Mouse (Mus musculus) C2C12 (cell line): ENCODE results near the gene Dgkd.

ENCODE experiments used
- CTCF ChIP-seq: IDR thresholded peaks from one replicate; pipeline ENCODE4 v1.5.1; 2011; ENCODE audit not compliant: control insufficient read depth, insufficient read depth, insufficient read length
- FOSL1 ChIP-seq: IDR thresholded peaks from one replicate; pipeline ENCODE4 v1.8.0; 2011; ENCODE audit warnings: mild to moderate bottlenecking, low read length; ENCODE audit not compliant: poor library complexity, insufficient read depth, severe bottlenecking
- MAX ChIP-seq: IDR thresholded peaks from one replicate; pipeline ENCODE4 v1.6.1; 2011; ENCODE audit warnings: mild to moderate bottlenecking, control low read depth
- USF1 ChIP-seq: IDR thresholded peaks from one replicate; pipeline ENCODE4 v1.6.1; 2011; ENCODE audit warnings: low read depth, mild to moderate bottlenecking, control low read depth, moderate library complexity

DNA sequence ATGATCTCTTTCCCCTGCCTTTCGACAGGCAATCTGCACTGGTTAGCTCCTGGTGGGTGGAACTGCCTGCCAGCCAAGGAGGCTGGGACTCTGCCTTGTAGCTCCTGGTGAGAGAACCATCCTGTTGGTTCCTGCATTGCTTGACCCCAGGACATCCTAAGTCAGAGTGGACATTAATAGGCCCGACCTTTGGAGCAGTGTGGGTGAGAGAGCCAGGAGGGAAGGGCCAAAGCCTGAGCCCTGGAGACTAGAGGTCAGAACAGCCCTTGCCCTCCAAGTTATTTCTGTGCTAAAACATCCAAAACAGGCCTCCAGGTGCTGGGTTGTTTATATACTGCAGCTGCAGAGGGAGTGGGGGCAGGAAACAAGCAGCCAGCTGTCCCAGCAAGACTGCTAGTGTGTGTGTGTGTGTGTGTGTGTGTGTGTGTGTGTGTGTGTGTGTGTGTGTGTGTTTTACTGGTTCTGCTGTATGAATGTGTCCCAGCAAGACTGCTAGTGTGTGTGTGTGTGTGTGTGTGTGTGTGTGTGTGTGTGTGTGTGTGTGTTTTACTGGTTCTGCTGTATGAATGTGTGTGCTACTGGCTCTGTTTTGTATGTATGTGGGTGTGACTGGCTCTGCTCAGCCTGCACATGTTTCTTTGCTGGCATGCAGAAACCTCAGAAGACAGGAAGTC lies 6.1 kb upstream of the Dgkd start:
- TF ChIP-seq FOSL1 (no peak), CTCF (no peak), MAX (no peak), USF1 (no peak)
